Mouse (Mus musculus) cerebellum, adult 11-12 months (tissue): ENCODE measurements around the gene Uhrf1.

ENCODE experiments used
- DNase-seq: peaks from one replicate; pipeline ENCODE4 v3.0.0; 2022

Gene Uhrf1

GRCm38 (mm10) chr17:56276643-56277566, 26.2 kb upstream of the Uhrf1 start, which contains the start of gene Ticam1:
Gene Ticam1, minus strand, starts transcription at chr17:56276786.
- DNase-seq: peak; percentile 78

GRCm38 (mm10) chr17:56277567-56277893, 25.6 kb upstream of the Uhrf1 start:
- no peak for DNase-seq

GRCm38 (mm10) chr17:56278340-56278739, 24.8 kb upstream of the Uhrf1 start:
- DNase-seq: no peak

- no peak for DNase-seq
Measured at GRCm38 (mm10) chr17:56279481-56280155, 23.5 kb upstream of the Uhrf1 start.

GRCm38 (mm10) chr17:56281193-56281592, 21.9 kb upstream of the Uhrf1 start:
- no peak for DNase-seq

- DNase-seq: peak; percentile 32
Measured at GRCm38 (mm10) chr17:56282802-56283201, 20.3 kb upstream of the Uhrf1 start.

GRCm38 (mm10) chr17:56283316-56283715, 19.8 kb upstream of the Uhrf1 start:
- no peak for DNase-seq

- DNase-seq: no peak
Measured at GRCm38 (mm10) chr17:56285995-56286394, 17.1 kb upstream of the Uhrf1 start.

GRCm38 (mm10) chr17:56287830-56288229, 15.3 kb upstream of the Uhrf1 start:
- DNase-seq: peak; percentile 29

- no peak for DNase-seq
Measured at GRCm38 (mm10) chr17:56288866-56289265, 14.3 kb upstream of the Uhrf1 start.

GRCm38 (mm10) chr17:56289371-56290331, 13.5 kb upstream of the Uhrf1 start:
- DNase-seq: peak; percentile 30

- DNase-seq: peak; percentile 45
Measured at GRCm38 (mm10) chr17:56290388-56291170, 12.5 kb upstream of the Uhrf1 start.

- peak; percentile 70 for DNase-seq
Measured at GRCm38 (mm10) chr17:56291171-56291511, 12.0 kb upstream of the Uhrf1 start.

GRCm38 (mm10) chr17:56291826-56292475, 11.2 kb upstream of the Uhrf1 start:
- no peak for DNase-seq

- peak; percentile 54 for DNase-seq
Measured at GRCm38 (mm10) chr17:56292531-56293222, 10.4 kb upstream of the Uhrf1 start, which contains the start of gene Plin3. Gene Plin3, minus strand, starts transcription at chr17:56292873.

- no peak for DNase-seq
Measured at GRCm38 (mm10) chr17:56293291-56293690, 9.8 kb upstream of the Uhrf1 start.

GRCm38 (mm10) chr17:56294241-56294640, 8.9 kb upstream of the Uhrf1 start:
- DNase-seq: peak; percentile 78

- DNase-seq: no peak
Measured at GRCm38 (mm10) chr17:56296201-56296600, 6.9 kb upstream of the Uhrf1 start.

- DNase-seq: no peak
Measured at GRCm38 (mm10) chr17:56298238-56298637, 4.9 kb upstream of the Uhrf1 start.

- DNase-seq: no peak
Measured at GRCm38 (mm10) chr17:56300186-56300585, 2.9 kb upstream of the Uhrf1 start, which contains the start of gene Arrdc5. Gene Arrdc5, minus strand, starts transcription at chr17:56300286.
